Mouse (Mus musculus): Measurements from ENCODE around the gene Supt16. TPM values are rescaled to one million over a fixed set of nuclear protein-coding genes. Genes with fewer than 3 reads are reported as not detected.

The Supt16 gene
- 20.3 and 26.8 TPM in 2 replicates for polyA plus RNA-seq (2012; rRNA removed)

DNA sequence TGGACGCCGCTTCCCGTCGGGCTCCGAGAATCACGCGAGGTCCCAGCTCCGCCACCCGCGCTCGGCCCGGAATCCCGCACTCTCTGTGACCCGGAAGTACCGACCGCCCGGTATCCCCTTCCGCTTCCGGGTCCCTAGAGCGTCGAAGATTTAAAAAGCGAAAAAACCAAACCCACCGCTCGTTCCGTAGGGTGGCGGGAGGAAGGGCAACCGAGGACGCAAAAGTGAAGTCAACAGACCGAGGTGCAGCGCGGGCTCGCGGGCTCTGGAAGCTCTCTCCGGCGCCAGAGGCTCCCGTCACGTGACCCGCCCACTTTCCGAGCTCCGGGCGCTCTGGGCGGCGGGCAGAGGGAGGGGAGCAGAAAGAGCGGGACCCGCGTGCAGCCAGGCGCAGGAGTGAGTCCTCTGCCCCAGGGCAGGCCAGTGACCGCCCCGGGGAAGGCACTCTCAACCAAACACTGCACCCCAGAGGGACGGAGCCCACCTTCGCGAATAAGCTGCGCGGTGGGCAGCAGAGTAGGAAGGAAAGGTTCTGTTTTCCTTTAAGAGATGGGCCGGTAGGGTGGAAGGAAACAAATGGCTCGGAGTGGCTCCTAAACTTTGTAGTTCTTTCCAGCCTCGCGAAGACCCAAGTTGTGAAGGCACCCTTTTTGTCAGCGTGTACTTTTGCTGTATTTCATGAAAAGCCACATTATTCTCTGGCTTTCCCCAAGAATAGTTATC is at the start of gene Supt16:
Supt16 (minus strand) TSS at position 261 of the 723 bp plus-strand sequence.
- peak; percentile 84 for DNase-seq (ENCODE audit: low spot score)

DNA sequence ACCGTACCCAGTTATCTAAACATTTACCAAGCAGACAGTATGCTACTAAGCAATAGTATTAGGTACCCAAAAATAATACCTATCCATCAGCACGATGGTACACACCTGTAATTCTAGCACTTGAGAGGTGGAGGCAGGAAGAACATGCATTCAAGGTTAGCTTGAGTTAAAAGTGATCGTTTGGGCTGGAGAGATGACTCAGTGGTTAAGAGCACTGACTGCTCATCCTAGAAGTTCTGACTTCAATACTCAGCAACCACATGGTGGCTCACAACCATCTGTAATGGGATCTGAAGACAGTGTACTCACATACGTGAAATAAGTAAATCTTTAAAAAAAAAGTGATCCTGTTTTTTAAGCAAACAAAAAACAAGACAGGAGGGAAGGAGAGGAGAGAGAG is 48.9 kb upstream of the Supt16 start:
- no peak for DNase-seq (ENCODE audit: low spot score)

- DNase-seq (ENCODE audit: low spot score): no peak
These were observed 47.5 kb upstream of the Supt16 start for GRCm38 (mm10) chr14:52244690-52245042.

- DNase-seq (ENCODE audit: low spot score): peak; percentile 95
These were observed 46.9 kb upstream of the Supt16 start for GRCm38 (mm10) chr14:52244041-52244689.

DNA sequence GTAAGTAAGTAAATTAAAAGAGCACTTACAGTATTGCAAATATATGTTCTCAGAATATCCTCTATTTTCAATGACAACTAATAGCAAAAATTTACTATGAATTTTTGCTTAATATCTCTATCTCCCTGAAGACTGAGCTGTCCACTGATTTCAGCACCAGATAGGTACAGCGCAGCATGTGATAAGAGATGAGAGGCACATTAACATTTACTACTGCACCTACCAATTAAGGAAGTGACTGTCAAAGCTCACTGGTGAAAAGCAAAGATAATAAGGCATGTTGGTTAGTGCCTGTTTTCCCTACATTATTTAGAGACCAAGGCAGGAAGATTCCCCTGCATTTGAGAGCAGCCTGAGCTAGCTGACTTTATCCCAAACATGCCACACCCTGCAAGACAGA is 39.0 kb upstream of the Supt16 start:
- no peak for DNase-seq (ENCODE audit: low spot score)

- DNase-seq (ENCODE audit: low spot score): no peak
These were observed 37.9 kb upstream of the Supt16 start for GRCm38 (mm10) chr14:52235165-52235564.

DNA sequence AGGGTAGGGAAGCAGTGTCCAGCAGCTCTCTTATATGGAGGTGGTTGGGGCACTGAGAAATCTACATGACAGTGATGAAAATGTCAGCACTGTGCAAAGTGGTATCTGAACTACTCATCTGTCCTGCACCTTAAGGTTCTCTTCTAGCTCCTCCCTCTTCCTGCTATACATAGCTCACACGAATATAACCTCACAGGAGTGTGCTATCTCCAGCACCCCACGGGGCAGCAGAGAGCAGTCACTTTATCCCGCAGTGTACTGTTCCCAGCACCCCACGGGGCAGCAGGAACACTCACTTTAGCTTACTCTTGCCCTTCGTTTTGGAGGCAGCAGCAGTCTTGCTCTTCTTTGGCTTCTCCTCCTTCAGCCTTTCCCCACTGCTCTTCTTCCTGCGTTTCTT is 35.0 kb upstream of the Supt16 start:
- DNase-seq (ENCODE audit: low spot score): no peak

- DNase-seq (ENCODE audit: low spot score): no peak
These were observed 28.8 kb upstream of the Supt16 start for GRCm38 (mm10) chr14:52225972-52226371.

DNA sequence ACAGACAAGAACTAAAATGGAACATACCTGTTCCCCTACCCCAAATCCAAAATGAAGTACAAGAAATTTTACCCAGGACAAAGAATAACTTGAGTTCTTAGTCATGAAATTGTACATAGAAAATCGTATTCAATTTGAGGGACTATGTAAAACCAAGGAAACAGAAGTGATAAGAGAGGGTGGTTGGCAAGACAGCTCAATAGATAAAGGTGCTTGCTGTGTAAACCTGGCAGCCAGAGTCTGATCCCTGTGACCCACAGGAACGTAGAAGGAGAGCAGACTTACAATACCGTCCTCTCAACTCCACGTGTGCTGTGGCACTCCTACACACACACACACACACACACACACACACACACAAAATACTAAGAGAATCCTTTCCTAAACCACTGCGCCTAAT is 20.0 kb upstream of the Supt16 start:
- DNase-seq (ENCODE audit: low spot score): no peak

DNA sequence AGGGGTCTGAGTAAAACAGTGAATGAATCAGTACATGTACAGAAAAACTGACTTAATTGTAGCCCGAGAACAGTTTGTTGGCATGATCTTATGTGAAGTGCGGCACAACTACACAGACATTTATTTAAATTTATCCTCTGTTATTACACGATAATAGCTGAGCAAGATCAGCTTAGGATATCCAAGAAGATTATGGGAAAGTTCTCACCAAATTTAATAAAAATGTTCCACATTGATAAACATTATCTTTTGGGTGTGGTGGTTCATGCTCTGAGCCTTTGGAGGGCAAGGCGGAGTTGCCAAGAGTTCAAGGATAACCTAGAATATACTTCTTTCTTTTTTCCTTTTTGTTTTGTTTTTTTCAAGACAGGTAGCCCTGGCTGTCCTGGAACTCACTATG is 2.2 kb upstream of the Supt16 start:
- no peak for DNase-seq (ENCODE audit: low spot score)

DNA sequence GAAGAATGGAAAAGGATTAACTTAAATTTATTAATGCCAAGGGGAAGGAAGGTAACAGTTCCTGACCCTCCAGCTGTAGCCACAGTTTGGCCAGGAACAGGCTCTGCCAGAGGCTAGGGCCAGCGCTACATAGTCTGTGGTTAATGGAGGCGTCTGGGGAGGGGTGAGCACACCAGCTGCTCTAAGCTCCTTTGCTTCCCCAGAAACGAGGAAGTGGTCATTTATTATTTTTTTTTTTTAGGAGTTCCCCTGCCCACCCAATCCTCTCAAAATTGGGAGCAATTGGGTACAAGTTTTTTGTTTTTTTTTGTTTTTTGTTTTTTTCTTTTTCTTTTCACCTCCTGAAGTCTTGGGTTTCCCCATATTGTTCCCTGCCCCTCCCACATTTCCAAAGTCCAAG is 925 bp upstream of the Supt16 start:
- no peak for DNase-seq (ENCODE audit: low spot score)

GRCm38 (mm10) chr14:52196230-52197155 is 723 bp downstream of the Supt16 start:
- no peak for DNase-seq (ENCODE audit: low spot score)

DNA sequence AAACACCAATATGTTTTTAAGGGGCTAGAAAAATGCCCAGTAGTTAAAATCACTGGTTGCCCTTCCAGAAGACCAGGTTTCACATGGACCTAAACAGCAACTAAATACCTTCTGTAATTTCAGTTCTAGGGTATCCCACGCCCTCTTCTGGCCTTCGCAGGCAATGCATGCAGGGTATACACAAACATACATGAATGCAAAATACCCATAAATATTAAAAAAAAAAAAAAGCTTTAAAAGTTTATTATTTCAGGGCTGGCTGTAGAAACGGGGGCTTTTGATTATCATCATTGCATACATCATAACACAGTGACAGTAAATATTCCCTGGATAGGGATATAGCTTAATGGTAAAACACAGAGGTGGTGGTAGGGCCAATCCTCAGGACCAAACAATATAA is 1.5 kb downstream of the Supt16 start:
- no peak for DNase-seq (ENCODE audit: low spot score)

DNA sequence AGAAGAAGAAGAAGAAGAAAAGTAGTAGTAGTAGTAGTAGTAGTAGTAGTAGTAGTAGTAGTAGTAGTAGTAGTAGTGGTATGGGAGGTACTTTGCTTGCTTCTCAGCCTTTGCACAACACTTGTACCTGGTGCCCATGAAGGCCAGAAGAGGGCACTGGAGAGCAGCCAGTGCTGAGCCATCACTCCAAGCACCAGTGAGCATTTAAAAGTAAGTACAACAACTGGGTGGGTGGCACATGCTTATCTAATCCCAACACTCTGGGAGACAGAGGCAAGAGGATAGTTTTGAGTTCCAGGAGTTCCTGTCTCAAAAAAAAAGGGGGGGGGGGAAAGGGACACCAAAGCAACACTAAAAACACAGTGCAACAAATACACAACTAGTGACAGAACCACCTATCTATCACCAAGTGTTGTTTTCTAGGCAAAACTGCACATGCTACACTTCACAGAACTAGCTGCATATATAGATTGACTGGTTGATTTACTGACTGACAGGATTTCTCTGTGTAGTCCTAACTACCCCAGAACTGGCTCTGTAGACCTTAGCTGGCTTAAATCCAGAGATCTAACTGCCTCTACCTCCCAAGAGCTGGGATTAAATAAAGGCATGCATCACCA is 6.4 kb downstream of the Supt16 start:
- no peak for DNase-seq (ENCODE audit: low spot score)

DNA sequence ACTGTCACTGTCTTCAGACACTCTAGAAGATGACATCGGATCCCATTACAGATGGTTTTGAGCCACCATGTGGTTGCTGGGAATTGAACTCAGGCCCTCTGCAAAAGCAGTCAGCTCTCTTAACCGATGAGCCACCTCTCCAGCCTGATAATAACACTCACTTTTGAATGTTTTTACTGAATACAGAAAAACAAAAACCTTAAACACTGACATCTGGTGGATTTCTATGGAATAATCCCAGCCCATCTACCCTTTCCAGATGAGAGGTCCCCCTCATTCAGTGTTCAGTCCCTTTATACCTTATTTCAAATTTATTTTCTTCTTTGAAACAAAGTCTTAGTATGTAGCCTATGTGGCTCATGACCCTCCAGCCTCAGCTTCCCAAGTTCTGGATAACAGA is 7.7 kb downstream of the Supt16 start:
- no peak for DNase-seq (ENCODE audit: low spot score)

DNA sequence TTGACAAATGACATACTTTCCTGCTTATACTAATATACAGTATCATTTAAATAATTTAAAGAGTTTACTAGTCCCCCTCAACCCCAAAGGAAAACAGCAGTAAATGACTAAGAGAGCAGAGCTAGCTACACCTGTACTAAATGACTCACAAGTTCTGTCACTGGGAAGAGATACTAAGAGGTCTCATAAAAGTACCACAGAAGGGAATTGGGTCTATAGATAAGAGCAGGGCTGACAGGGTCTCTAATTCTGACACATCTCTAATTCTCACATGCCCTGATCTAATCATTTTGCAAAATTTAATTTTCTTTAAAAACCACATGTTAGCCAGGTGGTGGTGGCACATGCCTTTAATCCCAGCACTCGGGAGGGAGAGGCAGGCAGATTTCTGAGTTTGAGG is 8.4 kb downstream of the Supt16 start:
- DNase-seq (ENCODE audit: low spot score): no peak

GRCm38 (mm10) chr14:52166571-52166970 is 30.6 kb downstream of the Supt16 start:
- no peak for DNase-seq (ENCODE audit: low spot score)

- DNase-seq (ENCODE audit: low spot score): no peak
These were observed 36.3 kb downstream of the Supt16 start for GRCm38 (mm10) chr14:52160911-52161310.

DNA sequence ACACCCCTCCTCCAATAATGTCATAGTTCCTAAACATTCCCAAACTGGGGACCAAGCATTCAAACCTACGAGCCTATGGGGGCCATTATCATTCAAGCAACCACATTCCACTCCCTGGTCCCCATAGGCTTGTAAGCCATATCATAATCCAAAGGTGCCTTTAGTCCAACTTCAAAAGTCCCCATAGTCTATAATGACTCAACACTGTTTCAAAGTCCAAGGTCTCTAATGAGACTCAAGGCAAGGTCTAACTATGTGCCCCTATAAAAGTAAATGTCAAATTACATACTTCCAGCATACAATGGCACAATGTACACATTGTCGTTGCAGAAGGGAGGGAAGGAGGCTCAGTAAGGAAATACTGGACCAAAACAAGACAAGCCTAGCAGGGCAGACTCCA is 42.2 kb downstream of the Supt16 start:
- no peak for DNase-seq (ENCODE audit: low spot score)

DNA sequence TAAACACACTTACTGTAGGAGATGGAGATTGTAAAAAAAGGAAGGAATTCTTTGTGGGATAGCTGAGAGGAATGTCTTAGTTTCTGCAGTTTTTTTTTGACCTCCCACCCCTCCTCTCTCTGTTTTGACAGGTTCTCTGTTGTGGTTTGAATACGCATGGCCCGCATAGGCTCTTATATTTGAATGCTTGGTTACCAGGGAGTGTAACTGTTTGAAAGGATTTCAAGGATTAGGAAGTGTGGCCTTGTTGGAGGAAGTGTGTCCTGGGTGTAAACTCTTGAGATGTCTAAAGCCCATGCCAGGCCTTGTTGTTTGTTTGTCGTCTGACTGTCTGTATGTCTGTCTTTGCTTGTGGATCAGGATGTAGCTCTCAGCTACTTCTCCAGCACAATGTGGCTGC is 44.6 kb downstream of the Supt16 start:
- DNase-seq (ENCODE audit: low spot score): no peak

DNA sequence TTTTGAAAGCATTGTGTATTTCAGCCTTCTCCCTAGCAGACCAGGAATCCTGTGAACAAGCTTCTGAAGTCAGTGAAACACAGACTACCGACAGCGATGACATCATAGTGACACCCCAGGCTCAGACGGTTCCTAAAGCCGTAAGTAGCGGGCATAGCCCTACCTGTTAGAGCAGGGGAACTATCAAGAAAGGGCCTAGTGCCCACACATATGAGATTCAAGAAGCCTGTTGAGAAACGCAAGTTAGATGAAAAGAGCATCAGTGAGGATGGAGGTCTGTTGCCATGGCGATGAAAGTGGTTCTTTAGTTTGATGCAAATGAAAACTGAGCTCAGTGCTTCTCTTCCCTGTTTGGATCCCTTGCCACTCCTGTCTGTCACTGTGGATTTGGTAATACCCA is 45.0 kb downstream of the Supt16 start:
- DNase-seq (ENCODE audit: low spot score): no peak

GRCm38 (mm10) chr14:52149888-52150287 is 47.3 kb downstream of the Supt16 start:
- DNase-seq (ENCODE audit: low spot score): no peak
